Mouse (Mus musculus): ENCODE measurements around the gene Rai1.
A peak's percentile ranks its signal among the peaks of the same experiment; 100 is the strongest.

Gene Rai1

DNA sequence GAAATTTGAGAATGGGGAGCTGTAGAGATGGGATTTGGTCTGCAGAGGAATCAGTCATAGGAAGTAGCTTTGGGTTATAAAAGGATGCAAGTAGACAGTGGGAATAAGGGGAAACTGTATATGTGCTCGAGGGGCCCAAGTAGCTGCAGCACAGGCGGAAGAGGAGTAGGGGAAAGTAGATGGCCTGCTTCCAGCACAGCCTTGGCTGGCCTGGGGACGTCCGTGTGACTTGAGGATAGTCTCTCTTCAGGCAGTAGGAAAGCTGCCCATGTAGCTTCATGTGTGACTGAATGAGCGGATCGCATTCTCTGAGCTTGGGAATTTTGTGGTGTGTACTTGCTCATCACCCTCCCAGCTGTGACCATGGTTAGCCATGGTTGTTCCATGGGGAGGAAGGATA lies 59.6 kb downstream of the Rai1 start:
- DNase-seq, result no peak

GRCm38 (mm10) chr11:60165076-60165475 lies 60.3 kb downstream of the Rai1 start:
- DNase-seq, result no peak

DNA sequence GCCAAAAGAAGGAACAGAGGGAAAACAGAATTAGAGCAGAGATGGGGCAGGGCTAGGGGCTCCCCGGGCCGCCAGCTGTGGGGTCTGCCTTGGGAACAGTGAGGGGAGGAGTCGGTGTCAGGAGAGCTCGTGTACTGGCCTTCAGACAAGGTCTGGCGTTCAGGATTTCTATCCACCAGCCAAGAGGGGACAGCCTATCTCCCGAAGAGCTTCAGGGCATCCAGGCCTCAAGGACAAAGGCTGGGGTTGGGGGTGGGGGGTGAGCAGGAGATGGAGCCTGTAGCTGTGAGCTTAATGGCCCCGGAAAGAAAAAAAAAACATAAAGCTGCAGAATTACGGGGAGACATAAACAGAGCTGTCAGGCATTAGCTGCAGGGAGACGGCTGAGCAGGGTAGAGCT lies 64.0 kb downstream of the Rai1 start:
- DNase-seq, result no peak

DNA sequence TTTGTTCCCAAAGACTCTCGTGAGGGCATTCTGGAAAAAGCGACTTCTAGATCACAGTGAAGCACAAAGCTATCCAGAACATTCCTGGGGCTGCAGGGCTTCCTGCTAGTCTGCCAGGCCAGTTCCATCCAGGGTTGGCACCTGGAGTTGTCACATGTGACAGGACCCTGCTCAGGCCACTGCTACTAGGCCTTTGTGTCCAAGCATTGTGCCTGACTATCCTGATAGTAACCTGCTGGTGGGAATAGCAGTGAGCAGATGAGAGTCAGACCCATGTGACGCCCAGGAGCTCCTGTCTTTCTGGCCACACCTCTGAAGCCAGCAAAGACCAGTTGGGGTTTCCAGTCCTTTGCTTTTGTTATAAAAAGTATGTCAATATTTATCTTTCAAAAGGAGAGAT lies 67.3 kb downstream of the Rai1 start:
- no peak for DNase-seq

DNA sequence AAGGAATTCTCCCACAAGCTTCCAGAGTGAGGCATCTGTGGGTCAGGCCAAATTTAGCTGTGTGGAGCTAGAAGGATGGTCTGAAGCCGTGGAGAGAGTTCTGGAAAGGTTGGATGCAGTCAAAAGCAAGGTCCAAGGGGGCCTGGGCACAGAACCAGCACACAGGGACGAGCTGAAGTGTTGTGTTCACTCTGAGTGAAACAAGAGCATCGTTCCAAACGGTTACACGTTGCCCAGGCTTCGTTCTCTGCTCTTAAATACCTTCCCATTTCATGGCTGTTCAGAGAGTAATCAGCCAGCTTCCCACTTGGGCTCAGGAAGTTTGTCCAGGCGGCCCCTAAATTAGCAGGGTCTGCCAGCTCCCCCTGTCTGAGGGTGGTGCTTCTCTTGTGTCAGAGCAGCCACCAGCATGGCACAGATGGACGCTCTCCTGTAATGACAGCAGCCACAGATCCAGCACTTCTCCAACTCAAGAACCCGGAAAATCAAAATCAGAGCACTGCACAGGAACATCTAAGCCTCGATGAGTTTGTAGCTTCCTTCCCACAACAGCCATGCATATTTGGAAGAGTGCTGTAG lies 68.9 kb downstream of the Rai1 start:
- no peak for DNase-seq

- peak; percentile 50 to 70 for DNase-seq
Measured at GRCm38 (mm10) chr11:60175371-60176181, 70.8 kb downstream of the Rai1 start.

GRCm38 (mm10) chr11:60176182-60176974 lies 71.6 kb downstream of the Rai1 start:
- DNase-seq, result peak; percentile 79 to 82

DNA sequence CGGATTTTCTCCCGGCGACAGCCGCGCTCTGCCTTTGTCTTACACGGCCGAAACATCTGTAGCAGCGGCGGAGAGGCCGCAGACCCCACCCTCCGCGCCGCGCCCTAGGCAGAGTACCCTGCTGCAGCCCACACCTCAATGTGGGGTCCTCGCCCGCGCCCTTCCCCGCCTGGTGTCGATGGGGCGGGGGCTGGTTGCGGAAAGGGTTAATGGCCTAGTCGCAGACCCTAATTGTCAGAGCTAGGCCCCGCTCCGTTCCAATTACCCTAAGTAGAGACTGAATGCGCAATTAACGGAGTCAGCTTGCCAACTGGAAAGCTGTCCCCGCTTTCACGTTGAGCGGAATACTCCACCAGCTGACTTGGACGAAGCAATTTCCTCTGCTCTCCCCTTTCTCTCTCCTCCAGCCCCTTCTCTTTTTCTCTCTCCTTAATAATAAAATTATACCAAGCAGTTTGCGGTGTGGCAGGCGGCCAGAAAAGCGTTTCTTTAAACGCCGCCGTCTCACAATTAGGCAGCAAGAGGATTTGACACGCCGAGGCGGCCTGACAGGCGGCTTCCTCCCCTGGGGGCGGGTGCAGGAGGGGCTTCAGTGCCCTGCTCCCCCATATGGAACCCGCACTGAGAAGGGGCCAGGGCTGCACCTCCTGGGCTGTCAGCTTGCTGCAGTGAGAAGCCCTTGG lies 72.3 kb downstream of the Rai1 start:
- DNase-seq, result no peak

DNA sequence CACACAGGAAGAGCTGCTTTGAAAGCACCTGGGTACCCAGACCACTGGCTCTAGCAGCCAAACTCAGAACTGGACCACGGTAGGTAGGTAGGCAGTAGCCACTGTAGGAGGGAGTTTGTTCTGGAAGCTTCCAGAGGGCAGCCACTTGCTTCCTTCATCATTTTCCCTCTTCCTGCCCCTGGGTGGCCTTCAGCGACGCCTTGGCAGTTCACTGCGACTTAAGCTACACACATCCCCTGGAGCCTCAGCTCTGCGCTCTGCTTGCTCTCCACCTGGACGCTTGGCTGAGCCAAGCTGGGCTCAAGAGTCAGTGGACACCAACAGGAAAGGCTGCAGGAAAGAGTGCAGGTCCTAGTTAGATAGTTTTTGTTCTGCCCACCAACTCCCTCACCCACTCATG lies 73.2 kb downstream of the Rai1 start:
- DNase-seq, result no peak

- DNase-seq, result peak; percentile 83 to 89
Measured at GRCm38 (mm10) chr11:60178506-60178905, 73.7 kb downstream of the Rai1 start.

GRCm38 (mm10) chr11:60182116-60182670 lies 77.4 kb downstream of the Rai1 start:
- peak in 1 of 2 experiments; percentile 65 for DNase-seq

- no peak for DNase-seq
Measured at GRCm38 (mm10) chr11:60182741-60183140, 77.9 kb downstream of the Rai1 start.

GRCm38 (mm10) chr11:60184346-60185325 lies 79.8 kb downstream of the Rai1 start:
- no peak for DNase-seq

DNA sequence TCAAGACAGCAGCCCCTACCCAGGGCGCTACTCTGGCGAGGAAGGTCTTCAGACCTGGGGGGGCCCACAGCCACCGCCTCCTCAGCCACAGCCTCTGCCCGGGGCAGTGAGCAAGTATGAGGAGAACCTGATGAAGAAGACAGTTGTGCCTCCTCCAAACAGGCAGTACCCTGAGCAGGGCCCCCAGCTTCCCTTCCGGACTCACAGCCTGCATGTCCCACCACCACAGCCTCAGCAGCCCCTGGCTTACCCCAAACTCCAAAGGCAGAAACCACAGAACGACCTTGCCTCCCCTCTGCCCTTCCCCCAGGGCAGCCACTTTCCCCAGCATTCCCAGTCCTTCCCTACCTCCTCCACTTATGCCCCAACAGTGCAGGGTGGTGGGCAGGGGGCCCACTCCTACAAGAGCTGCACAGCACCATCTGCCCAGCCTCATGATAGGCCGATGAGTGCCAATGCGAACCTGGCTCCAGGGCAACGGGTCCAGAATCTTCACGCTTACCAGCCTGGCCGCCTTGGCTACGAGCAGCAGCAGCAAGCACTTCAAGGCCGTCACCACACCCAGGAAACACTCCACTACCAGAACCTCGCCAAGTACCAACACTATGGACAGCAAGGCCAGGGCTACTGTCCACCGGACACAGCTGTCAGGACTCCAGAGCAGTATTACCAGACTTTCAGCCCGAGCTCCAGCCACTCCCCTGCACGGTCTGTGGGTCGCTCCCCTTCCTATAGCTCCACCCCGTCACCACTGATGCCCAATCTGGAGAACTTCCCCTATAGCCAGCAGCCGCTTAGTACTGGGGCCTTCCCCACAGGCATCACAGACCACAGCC lies 80.8 kb downstream of the Rai1 start:
- peak; percentile 65 to 76 for DNase-seq

DNA sequence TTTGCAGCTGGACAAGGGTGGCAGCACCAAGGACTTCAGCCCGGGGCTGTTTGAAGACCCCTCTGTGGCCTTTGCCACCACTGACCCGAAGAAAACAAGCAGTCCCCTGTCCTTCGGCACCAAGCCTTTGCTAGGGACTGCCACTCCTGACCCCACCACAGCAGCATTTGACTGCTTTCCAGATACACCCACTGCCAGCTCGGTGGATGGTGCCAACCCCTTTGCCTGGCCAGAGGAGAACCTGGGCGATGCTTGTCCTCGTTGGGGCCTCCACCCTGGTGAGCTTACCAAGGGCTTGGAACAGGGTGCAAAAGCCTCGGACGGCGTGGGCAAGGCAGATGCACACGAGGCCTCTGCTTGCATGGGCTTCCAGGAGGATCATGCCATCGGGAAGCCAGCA lies 82.3 kb downstream of the Rai1 start:
- DNase-seq, result no peak

DNA sequence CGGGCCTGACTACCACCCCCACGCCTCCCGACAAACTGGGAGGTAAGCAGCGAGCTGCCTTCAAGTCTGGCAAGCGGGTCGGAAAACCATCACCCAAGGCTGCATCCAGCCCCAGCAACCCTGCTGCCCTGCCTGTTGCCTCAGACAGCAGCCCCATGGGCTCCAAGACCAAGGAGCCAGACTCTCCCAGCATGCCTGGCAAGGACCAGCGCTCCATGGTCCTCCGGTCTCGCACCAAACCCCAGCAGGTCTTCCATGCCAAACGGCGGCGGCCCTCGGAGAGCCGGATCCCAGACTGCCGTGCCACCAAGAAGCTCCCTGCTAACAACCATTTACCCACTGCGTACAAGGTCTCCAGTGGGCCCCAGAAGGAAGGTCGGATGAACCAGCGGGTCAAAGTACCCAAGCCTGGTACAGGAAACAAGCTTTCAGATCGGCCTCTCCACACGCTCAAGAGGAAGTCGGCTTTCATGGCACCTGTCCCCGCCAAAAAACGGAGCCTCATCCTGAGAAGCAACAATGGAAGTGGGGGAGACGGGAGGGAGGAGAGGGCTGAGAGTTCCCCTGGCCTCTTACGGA lies 83.6 kb downstream of the Rai1 start:
- no peak for DNase-seq

DNA sequence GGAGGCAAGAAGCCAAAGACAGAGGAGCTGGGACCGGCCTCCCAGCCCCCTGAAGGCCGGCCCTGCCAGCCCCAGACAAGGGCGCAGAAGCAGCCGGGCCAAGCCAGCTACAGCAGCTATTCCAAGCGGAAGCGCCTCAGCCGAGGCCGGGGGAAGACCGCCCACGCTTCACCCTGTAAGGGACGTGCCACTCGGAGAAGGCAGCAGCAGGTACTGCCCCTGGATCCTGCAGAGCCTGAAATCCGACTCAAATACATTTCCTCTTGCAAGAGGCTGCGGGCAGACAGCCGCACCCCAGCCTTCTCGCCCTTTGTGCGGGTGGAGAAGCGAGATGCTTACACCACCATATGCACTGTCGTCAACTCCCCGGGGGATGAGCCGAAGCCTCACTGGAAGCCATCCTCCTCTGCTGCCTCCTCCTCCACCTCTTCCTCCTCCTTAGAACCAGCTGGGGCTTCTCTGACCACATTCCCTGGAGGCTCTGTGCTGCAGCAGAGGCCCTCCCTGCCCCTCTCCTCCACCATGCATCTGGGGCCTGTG lies 84.8 kb downstream of the Rai1 start:
- DNase-seq, result no peak

DNA sequence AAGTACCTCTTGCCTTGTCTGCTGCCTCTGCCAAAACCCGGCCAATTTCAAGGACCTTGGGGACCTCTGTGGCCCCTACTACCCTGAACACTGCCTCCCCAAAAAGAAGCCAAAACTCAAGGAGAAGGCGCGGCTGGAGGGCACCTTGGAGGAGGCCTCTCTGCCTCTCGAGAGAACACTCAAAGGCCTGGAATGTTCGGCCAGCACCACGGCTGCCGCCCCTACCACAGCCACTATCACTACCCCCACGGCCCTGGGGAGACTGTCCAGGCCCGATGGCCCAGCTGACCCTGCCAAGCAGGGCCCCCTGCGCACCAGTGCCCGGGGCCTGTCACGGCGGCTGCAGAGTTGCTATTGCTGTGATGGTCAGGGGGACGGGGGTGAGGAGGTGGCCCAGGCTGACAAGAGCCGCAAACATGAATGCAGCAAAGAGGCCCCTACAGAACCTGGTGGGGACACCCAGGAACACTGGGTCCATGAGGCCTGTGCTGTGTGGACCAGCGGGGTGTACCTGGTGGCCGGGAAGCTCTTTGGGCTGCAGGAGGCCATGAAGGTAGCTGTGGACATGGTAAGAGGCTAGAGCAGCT lies 85.3 kb downstream of the Rai1 start:
- peak; percentile 63 to 75 for DNase-seq

GRCm38 (mm10) chr11:60192534-60192933 lies 87.7 kb downstream of the Rai1 start:
- DNase-seq, result no peak

- DNase-seq, result no peak
Measured at GRCm38 (mm10) chr11:60193556-60193955, 88.7 kb downstream of the Rai1 start.

Measured in lung, adult 18-20 months (tissue).